Mouse (Mus musculus) mammary gland, adult 2 months (tissue): Measurements from ENCODE around the gene Ppp1r8. TPM values are rescaled to one million over a fixed set of nuclear protein-coding genes. Genes with fewer than 3 reads are reported as not detected.

Experiments used
- polyA plus RNA-seq: library from polyadenylated mRNA; depleted of rRNA; stranded (reverse); fragments of >200 nt; gene quantifications from 2 replicates; pipeline ENCODE4 v1.2.3, GENCODE M21; 2012; ENCODE audit warnings: low replicate concordance; rRNA removed

Gene Ppp1r8
- polyA plus RNA-seq, result 22.5 and 31.9 TPM in 2 replicates

GRCm38 (mm10) chr4:132842970-132843704 lies at the start of gene Ppp1r8:
Gene Ppp1r8, minus strand, starts transcription at chr4:132843169.

DNA sequence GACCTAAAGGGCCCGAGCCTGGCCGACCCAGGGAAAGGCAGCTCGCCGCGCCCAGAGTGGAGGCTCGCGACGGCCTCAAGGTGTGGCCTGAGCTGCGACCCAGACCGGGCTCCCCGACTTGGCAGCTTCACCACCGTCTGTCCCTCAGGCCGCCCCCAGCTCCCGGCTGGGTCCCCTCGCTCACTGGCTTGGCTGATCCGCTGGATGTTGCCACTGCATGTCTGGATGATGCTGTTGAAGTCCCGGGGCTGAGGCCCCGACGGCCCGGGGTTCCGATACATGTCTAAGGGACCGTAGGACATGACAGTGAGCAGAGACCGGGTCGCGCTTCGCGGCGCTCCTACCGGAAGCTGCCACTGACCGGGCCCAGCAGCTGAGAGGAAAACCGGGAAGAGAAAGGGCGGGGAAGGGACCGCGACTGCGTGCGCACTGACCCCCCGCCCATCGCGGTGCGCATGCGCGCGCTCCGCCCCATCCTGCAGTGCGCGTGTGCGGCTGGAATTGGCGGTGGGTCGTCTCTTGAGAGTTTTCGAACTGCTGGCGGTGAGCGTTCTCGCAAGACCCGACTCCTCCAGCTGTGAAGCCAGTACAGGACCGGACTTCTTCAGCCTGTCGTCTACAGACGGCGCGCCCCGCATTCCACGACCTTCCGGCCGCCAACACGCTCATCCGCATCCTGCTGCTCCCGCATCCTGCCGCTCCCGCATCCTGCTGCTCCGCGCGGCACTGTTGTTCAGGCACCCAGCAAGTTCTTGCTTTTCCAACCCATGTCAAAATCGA lies 41.3 kb upstream of the Ppp1r8 start, which contains the start of gene Stx12:
Gene Stx12 (minus strand): TSS at position 446 of the 780 bp plus-strand sequence.

GRCm38 (mm10) chr4:132796196-132796886 lies 46.6 kb downstream of the Ppp1r8 start, which contains the start of gene Themis2:
Gene Themis2, minus strand, starts transcription at chr4:132796387.

Other genes starting within 250 kb of the Ppp1r8 start
- 19.6 and 44.2 TPM in 2 replicates for gene Eya3, start 204.2 kb downstream of the Ppp1r8 start, polyA plus RNA-seq
- gene Xkr8, start 110.6 kb downstream of the Ppp1r8 start, polyA plus RNA-seq, result 8.1 and 8.8 TPM in 2 replicates
- 4.0 and 5.0 TPM in 2 replicates for gene Smpdl3b, start 85.9 kb downstream of the Ppp1r8 start, polyA plus RNA-seq
- 11.9 and 12.8 TPM in 2 replicates for gene Rpa2, start 74.8 kb downstream of the Ppp1r8 start, polyA plus RNA-seq
- gene Themis2, start 46.8 kb downstream of the Ppp1r8 start, polyA plus RNA-seq, result 25.2 and 27.1 TPM in 2 replicates
- 13.1 and 22.5 TPM in 2 replicates for gene Stx12, start 41.3 kb upstream of the Ppp1r8 start, polyA plus RNA-seq
- gene Fam76a, start 79.4 kb upstream of the Ppp1r8 start, polyA plus RNA-seq, result 12.4 and 12.9 TPM in 2 replicates
- gene Fgr, start 130.9 kb upstream of the Ppp1r8 start, polyA plus RNA-seq, result 8.5 and 9.4 TPM in 2 replicates
- gene Ahdc1, start 168.1 kb upstream of the Ppp1r8 start, polyA plus RNA-seq, result 22.1 and 54.1 TPM in 2 replicates